Mouse (Mus musculus) lung, adult 2 months (tissue): ENCODE measurements around the gene Dnmt1.

Experiments
- CTCF ChIP-seq: fragments of 200-500 bp; IDR thresholded peaks from 2 replicates; pipeline ENCODE4 v1.5.1; 2011; ENCODE audit warnings: mild to moderate bottlenecking, low read length, control low read depth; ENCODE audit not compliant: insufficient read depth
- POLR2A ChIP-seq: fragments of 200-500 bp; IDR thresholded peaks from 2 replicates; pipeline ENCODE4 v1.6.1; 2011; ENCODE audit warnings: low read depth, mild to moderate bottlenecking, control low read depth, low read length, borderline replicate concordance; ENCODE audit errors: extremely low read depth

DNA sequence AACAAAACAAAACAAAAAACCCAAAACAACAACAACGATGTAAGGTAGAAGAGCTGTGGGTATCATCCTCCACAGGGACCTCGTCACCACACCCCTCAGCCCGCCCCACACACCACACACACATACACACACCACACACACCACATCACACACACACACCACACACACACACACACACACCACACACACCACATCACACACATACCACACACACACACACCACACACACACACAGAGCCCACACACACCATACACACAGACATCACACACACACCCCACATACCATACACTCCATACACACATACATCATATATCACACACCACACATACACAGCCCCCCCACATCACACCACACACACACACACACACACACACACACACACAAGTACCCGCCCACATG, 31.9 kb upstream of the Dnmt1 start:
- no peak for TF ChIP-seq POLR2A
- TF ChIP-seq CTCF: no peak
